Mouse (Mus musculus) ES-Bruce4 (cell line): ENCODE measurements at regions not wholly inside any gene's neighbourhood (a gene's known extent, or its start where the extent isn't known, plus 50 kb on each side); places are given as distances from the start of the nearest gene placed in this dataset.

Source experiments
- H3K27ac ChIP-seq: 2 replicates; pipeline ENCODE4 v1.5.1; 2012; ENCODE audit warnings: low read length, inconsistent platforms; ENCODE audit not compliant: insufficient read depth
- H3K27me3 ChIP-seq: 2 replicates; pipeline ENCODE4 v1.6.1; 2012; ENCODE audit warnings: mild to moderate bottlenecking, low read length, inconsistent platforms; ENCODE audit not compliant: control insufficient read depth, poor library complexity, insufficient read depth, severe bottlenecking
- H3K36me3 ChIP-seq: 2 replicates; pipeline ENCODE4 v1.6.1; 2012; ENCODE audit warnings: inconsistent platforms, mild to moderate bottlenecking, low read length, moderate library complexity; ENCODE audit not compliant: control insufficient read depth, poor library complexity, insufficient read depth, severe bottlenecking
- H3K4me1 ChIP-seq: one replicate; pipeline ENCODE4 v1.8.1; 2011; ENCODE audit warnings: low read length; ENCODE audit not compliant: control insufficient read depth, insufficient read depth
- H3K4me3 ChIP-seq: 2 replicates; pipeline ENCODE4 v1.5.1; 2011; ENCODE audit warnings: low read depth, mild to moderate bottlenecking, low read length
- H3K9ac ChIP-seq: 2 replicates; pipeline ENCODE4 v1.6.1; 2012; ENCODE audit warnings: low read depth, mild to moderate bottlenecking, inconsistent platforms; ENCODE audit not compliant: poor library complexity, severe bottlenecking
- H3K9me3 ChIP-seq: replicated peaks from 2 replicates; pipeline ENCODE4 v1.6.1; 2012; ENCODE audit warnings: mild to moderate bottlenecking, low read length, inconsistent platforms; ENCODE audit not compliant: control insufficient read depth, poor library complexity, insufficient read depth, severe bottlenecking
- CTCF ChIP-seq: IDR thresholded peaks from one replicate; pipeline ENCODE4 v1.8.1; 2011; ENCODE audit warnings: low read depth, low read length
- EP300 ChIP-seq: IDR thresholded peaks from 2 replicates; pipeline ENCODE4 v1.6.1; 2011; ENCODE audit warnings: low read depth, low read length; ENCODE audit not compliant: insufficient read depth
- POLR2A ChIP-seq: IDR thresholded peaks from one replicate; pipeline ENCODE4 v1.8.1; 2011; ENCODE audit warnings: low read length; ENCODE audit not compliant: insufficient read depth

DNA sequence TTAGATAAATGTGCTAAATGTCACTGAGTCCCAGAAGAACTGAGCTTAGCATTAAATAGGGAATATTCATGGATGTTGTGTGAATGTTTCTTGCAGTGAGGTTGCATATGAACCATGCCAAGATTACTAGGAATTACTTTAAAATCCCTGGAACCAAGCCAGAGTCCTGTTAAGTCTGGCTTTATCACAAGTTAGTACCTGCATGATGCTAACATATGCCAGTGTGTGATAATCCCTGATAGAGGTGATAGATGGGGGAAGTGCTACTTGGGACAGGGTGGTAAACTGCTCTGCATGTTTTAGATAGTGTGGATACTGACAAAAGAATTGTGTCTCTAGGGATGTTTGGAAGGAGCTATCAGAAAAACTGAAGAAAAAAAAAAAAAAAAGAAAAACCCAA is 143.5 kb upstream of the Negr1 start:
- no peak for TF ChIP-seq POLR2A
- Histone ChIP-seq H3K4me3 (no peak overlapping the region), H3K4me1 (no peaks in the 10 kb centered on the region), H3K27me3 (no peaks in the 10 kb centered on the region), H3K36me3 (no peaks in the 10 kb centered on the region), H3K9ac (no peak overlapping the region), H3K27ac (no peak overlapping the region), H3K9me3 (peaks cover 4% of the 10 kb centered on the region)

DNA sequence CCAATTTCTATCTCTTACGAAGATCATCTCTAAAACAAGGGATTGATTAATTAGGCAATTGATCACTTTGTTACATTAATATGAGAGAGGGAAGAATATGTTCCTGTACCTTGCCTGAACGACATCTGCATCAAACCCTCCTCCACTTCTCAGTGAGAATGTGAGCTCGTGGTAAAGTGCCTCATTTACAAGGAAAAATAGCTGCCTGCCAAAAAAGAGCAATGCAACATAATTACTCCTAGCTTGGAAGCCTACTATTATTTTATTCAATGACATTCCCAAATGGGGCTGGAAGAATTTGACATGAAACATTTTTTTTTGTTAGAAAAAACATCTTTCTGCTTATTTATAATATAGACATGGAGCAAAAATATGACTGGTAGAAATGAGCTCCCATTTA is 138.5 kb upstream of the Negr1 start:
- no peaks in the 10 kb centered on the region for H3K36me3 ChIP-seq
- H3K27ac ChIP-seq: no peak overlapping the region
- H3K9me3 ChIP-seq: no peaks in the 10 kb centered on the region
- H3K27me3 ChIP-seq: no peaks in the 10 kb centered on the region
- no peak overlapping the region for H3K9ac ChIP-seq
- no peak for TF ChIP-seq EP300
- no peak for TF ChIP-seq POLR2A
- no peak for TF ChIP-seq CTCF
- no peaks in the 10 kb centered on the region for H3K4me1 ChIP-seq
- no peak overlapping the region for H3K4me3 ChIP-seq

DNA sequence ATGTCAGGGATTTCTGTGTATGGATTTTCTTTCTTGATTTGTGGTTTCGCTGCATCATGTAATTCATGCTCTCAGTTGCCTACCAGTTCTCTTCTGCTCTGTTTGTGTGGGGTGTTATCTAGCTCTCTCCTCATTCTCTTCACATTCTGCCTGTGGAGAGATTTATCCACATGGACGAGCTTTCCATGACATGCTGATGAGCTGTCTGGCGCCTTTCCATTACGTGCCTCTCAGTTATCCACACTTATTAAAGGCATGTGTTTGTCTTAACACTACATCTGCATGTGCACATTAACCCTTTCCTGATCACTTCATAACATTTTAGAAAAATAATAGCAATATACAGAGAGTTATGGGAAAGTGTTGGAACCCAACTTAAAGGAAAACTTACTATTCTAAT is 106.6 kb upstream of the Negr1 start:
- Histone ChIP-seq H3K27ac (no peak overlapping the region), H3K27me3 (no peaks in the 10 kb centered on the region), H3K36me3 (no peaks in the 10 kb centered on the region), H3K4me1 (no peaks in the 10 kb centered on the region), H3K9me3 (no peaks in the 10 kb centered on the region), H3K9ac (no peak overlapping the region), H3K4me3 (no peak overlapping the region)
- no peak for TF ChIP-seq EP300
- TF ChIP-seq POLR2A: no peak
- TF ChIP-seq CTCF: no peak

DNA sequence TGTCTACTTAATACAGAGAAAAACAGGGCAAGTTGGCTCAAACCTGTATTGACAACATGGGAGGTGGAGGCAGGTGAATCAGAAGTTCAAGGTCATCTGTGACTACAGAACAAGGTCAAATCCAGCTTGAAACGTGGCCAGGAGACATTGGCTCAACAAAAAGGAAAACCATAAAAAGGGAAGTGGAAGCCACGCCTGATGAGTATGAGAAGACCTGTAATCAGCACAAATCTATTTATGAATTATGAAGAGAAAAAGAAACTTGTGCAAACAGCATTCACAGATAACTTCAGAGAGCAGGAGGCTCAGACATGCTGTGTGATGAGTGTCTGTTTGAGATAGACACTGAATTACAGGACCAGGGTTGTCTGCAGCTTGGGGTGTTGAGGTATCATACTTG is 98.3 kb upstream of the Negr1 start:
- H3K4me3 ChIP-seq: no peak overlapping the region
- H3K27ac ChIP-seq: no peak overlapping the region
- no peaks in the 10 kb centered on the region for H3K4me1 ChIP-seq
- TF ChIP-seq CTCF (no peak), EP300 (no peak), POLR2A (no peak)
- no peaks in the 10 kb centered on the region for H3K27me3 ChIP-seq
- H3K9ac ChIP-seq: no peak overlapping the region
- no peaks in the 10 kb centered on the region for H3K36me3 ChIP-seq
- no peaks in the 10 kb centered on the region for H3K9me3 ChIP-seq

DNA sequence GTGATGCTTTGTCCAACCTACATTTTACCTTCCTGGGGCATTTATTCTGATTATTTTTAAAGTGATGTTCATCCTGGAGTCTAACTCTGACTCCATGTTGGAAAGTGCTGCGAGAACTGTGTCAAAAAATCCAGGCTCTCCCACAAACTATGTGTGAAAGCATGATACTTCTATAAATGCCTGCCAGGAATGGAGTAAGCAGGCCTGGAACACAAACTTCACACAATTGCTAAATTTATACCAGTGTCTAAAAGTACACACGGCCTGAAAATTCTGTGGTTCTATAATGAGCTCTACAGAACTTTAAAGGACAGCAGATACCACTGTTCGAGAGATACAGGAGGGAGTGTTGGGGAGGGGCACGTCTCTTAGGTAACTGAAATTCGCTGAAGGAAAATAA is 96.0 kb upstream of the Negr1 start:
- Histone ChIP-seq H3K9me3 (no peaks in the 10 kb centered on the region), H3K27me3 (no peaks in the 10 kb centered on the region)
- TF ChIP-seq POLR2A: no peak

DNA sequence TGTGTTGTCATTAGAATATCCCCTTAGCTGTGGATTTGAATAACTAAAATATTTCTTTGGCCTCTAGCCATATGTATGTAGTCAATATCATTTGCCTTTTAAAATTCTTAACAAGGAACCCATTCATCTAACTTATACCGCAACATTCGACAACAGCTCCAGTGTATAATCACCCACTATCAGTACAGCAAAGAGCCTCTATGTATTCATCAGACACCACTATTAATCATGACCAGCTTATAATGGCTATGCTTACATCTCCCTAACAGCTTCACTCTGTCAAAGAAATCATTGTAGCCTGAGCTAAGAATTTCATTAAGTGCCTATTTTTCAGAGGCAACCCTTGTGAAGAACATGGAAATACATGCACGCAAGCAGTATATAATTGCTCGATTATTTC is 88.9 kb upstream of the Negr1 start:
- Histone ChIP-seq H3K36me3 (no peaks in the 10 kb centered on the region), H3K4me3 (no peak overlapping the region), H3K27ac (no peak overlapping the region), H3K27me3 (no peaks in the 10 kb centered on the region), H3K9ac (no peak overlapping the region), H3K4me1 (no peaks in the 10 kb centered on the region), H3K9me3 (no peaks in the 10 kb centered on the region)
- TF ChIP-seq EP300: no peak
- TF ChIP-seq CTCF: no peak
- no peak for TF ChIP-seq POLR2A

More for the DNA sequence above, 96.0 kb upstream of the Negr1 start:
- Histone ChIP-seq H3K27ac (no peak overlapping the region), H3K4me1 (no peaks in the 10 kb centered on the region), H3K4me3 (no peak overlapping the region), H3K9ac (no peak overlapping the region), H3K36me3 (no peaks in the 10 kb centered on the region)
